Mouse (Mus musculus) c-Kit-positive CD71-positive TER-119-positive erythroid progenitor cells, embryonic 14.5 days (primary cell): ENCODE measurements around the gene Ptgis.
"Not testable (repeated sequence)": the region's sequence is repeated elsewhere in the genome, so short reads cannot be mapped to it uniquely, and the experiment has no call there.

Source experiments
- DNase-seq: peaks from one replicate; pipeline ENCODE4 v3.0.0-alpha.2; 2013; ENCODE audit warnings: low spot score

Gene Ptgis

DNA sequence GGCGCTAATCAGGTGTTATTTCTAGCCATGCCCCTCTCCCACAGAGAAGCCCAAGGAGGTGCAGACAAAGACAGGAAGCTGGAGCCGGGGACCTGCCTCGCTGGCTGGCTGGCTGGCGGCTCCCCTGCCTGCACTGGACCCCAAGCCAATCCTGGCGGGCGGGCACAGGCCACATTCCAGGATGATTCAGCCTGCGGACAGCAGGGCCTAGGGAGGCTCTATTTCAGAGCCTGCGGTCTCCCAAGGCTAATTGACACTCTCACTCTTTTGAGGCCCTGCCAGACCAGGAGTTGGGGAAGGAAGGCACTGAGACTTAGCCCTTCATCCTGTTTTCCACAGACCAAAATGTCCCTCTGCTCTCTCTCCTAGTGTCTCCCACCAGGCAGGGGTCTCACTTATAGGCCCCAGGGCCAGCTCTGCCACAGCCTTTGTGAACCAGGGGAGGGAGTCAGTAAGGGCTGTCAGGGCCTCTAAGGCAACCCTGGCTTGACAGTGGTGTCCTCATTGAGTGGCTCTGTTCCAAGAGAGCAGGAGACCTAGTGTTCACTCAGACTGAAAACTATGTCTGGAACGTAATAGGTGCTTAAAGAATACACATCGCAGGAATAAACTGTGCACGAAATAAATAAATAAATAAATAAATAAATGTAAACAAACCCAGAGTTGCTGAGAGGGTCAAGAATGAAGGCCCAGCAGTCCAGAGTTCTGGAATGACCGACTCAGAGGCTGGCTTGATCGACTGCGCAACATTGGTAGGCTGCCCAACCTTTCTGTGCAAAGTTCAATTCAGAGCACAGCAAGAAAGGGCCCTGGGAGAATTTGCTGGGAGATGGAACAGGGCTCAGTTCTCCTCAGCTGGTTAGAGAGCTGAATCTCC is 8.0 kb downstream of the Ptgis start:
- DNase-seq = no peak

DNA sequence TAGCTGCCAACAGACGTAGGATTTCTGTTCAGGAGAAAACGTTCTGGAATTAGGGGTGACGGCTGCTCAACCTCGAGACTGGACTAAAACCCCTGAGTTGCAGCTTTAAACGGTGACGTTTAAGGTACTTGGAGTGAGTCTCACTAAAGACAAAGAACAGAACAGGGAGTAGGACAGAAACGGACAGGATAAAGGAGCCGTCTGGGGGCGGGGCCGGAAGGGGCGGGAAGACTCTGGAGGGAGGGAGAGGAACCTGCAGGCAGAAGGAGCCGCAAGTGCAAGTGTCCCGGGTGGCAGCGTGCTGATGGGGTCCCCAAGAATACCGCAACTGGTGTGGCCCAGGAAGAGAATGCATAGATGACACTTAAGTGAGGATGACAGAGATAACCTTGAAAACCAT is 9.8 kb downstream of the Ptgis start:
- DNase-seq = peak; percentile 8

DNA sequence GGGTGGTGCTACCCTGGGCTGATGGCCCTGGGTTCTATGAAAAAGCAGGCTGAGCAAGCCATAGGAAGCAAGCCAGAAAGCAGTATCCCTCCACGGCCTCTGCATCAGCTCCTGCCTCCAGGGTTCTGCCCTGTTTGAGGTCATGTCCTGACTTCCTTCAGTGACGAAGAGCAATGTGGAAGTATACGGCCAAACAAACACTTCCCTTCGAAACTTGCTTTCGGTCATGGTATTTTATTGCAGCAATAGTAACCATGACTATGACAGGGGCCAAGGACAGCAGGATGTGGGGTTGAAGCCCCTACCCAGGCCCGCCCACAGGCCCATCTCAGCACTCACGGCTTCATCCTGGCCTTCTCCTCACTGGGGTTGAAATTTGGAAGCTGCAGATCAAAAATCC is 15.5 kb downstream of the Ptgis start:
- no peak for DNase-seq

DNA sequence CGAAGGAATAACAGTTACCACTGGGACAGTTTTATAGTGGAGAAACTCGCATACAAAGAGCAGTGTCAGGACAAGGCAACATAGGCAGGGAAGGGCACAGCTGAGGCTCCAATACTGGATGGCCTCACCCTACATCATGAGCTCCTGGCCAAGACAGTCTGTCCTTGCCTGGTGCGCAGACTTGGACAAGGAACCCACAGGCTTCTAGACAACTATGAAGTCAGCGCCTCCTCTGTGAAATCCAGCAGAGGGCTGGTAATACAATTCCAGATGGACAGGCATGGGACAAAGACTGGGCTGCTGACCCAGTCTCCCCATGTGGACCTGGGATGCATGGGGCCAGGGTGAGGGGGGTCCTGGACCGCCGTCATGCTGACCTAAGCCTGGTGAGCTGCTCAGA is 16.2 kb downstream of the Ptgis start:
- DNase-seq = no peak

DNA sequence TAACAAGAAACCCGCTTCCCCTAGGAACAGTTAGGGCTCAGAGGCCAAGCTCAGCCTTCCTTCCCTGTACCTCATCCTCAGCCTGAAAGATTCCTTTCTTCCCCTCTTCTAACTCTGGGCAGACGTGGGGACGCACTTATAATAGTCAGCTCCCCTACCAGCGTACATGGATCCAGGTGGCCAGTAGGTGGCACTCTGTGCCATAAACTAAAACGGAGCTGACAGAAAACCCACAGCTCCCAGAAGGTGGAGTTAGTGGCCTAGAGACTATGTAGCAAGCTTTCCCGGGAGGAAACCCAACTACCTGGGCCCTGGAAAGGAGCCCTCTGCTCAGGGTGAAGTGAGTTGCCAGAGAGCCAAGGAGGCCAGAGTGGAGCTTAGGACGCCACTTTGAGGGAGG is 18.3 kb downstream of the Ptgis start:
- peak; percentile 56 for DNase-seq

DNA sequence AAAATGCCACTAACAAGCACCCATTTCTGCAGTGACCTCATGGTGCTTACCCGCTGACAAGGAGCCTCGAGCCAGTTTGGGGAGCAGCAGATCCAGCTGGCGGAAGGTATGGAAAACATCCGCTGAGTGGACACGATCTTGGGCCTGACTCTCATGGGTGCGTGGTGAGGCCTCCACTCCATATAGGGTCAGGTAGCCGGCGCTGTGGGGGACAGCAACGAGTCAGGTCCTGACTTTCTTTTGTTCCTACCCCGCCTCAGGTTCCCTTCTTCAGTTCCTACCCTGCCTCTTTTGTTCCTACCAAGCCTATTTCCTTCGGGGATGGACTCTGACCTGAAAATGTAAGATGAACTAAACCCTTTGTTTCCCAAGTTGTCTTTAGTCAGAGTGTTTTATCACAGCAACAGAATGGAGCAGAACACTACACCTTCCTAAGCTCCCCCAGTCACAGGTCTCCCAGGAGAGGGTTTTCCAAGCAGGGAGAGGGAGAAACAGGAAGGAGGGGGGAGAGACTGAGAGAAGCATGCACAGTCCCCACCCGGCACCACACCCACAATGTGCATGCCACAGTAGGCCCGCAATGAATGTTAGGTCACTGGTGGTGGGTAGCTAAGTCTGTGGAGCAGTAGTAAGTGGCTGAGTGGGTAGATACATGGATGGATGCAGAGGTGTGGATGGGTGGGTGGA is 19.1 kb downstream of the Ptgis start:
- no peak for DNase-seq

DNA sequence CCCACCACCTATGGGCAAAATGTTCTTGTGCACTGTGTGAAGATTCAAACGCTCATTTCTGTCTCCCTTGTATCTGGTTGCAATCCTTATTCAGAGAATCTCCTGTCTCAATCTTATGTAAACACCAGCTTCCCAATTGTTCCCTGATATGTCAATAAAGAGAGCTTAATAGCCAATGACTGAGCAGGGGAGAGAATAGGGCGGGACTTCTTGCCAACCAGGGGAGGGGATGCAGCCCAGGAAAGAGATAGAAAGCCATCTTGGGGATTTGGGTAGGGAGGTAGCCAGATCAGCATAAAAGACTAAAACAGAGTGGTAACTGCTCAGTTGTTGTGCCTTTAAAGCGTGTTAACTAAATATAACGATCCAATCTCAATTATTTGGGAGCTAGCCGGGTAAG is 19.7 kb downstream of the Ptgis start:
- DNase-seq = no peak

DNA sequence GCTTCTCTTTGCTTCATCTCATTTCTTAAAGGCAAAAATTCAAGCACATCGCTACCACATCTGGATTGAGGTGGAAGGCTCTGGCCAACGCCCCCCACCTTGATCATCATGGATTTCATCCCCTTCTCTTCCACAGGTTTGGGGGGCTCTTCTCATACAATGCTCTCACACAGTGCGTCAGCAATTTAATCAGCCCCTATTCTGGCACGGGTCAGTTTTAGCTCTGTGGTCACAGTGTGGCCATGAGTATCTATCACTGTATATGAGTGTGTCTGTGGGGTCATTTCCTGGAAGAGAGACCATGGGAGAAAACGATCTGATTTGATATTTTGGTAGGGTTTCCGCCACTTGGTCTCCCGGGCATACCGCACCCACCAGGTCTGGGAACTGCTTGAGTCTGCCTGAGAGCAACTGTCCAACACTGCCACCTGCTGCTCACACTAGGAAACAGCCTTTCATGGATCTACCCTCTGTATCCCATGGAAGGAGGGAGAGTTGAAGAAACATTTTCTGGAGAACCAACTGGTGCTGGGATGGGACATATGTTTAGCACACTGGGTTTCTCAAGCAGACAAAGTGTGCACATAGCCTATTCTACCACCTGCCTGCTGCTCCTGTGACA is 21.1 kb downstream of the Ptgis start:
- peak; percentile 52 for DNase-seq

DNA sequence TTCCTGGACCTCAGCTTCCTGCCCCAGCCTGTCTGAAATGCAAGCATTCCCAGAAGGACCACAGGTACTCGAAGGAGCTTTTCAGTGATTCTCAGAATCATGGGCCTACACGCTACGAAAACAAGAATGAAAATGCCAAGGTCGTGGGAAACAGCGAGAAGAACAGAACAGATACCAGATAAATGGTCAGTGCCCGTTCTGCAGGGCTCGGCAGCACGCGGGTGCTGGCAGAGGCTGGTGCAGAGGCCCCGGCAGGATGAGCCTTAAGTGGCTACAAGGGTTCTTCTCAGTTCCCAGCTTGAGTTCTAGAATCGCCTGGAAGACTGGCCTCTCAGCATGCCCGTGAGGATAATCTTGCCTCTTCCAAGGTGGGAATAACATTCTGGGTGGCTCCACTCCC is 26.7 kb downstream of the Ptgis start:
- no peak for DNase-seq

DNA sequence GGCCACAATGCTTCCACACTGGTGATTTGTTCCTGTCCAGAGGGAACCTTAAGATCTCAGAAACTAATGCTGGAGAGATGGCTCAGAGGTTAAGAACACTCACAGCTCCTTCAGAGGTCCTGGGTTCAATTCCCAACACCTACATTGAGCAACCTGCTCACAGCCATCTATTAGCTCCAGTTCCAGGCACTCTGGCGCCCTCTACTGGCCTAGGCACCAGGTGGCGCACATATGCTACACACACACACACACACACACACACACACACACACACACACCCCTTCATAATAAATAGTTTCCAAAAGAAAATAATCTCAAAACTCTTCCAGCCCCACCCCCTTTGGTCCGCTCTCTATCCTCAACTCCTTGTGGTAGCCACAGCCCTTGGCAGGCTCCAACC is 27.3 kb downstream of the Ptgis start:
- no peak for DNase-seq

DNA sequence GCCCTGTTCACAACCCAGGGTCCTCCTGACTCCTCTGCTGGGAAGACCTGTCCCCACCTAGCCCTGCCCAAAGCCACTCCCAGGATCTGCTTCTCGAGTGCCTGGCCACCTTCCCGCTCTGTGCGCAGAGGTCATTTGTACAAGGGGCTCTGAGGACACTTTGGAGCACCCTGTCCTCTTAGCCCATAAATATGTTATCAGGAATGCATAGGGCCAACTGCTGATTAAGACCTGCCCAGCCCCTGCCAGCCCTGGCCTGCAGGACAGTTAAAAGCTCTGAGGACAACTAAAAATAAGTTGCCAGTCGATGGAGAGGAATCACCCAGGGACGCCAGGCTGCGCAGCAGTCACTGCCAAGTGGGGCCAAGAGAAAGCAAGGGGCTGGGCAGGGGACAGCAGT is 27.9 kb downstream of the Ptgis start:
- DNase-seq = no peak

DNA sequence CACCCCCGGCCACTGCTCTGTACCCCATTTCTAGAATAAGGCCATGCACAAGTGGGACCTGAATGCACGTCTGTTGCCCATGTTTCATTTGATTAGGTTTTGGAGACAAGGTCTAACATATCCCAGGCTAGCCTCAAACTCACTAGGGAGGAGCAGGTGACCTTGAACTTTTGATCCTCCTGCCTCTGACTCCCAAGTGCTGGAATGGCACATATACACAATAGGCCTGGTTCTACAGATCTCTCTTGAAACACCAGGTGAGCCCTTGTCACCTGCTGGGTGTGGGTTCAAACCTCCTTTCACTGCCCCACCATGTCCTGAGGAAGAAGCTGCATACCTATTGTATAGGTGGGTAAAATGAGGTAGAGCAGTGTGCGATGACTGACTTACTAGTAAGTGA is 28.3 kb downstream of the Ptgis start:
- no peak for DNase-seq

DNA sequence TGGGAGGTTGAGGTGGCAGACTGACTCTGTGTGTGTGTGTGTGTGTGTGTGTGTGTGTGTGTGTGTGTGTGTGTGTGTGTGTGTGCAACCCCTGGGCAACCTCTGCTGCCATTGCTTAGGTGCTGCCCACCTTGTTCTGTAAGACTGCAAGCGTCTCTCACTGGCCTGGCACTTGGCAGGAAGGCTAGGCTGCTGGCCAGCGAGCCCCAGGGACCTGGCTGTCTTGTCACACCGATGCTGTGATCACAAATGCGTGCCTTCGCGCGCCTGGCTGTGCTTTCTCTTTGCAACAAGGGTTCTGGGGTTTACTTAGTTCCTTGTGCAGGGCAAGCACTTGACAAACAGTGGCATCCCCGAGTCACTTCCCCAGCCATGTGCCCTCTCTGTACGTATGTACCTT is 30.5 kb downstream of the Ptgis start:
- no peak for DNase-seq

DNA sequence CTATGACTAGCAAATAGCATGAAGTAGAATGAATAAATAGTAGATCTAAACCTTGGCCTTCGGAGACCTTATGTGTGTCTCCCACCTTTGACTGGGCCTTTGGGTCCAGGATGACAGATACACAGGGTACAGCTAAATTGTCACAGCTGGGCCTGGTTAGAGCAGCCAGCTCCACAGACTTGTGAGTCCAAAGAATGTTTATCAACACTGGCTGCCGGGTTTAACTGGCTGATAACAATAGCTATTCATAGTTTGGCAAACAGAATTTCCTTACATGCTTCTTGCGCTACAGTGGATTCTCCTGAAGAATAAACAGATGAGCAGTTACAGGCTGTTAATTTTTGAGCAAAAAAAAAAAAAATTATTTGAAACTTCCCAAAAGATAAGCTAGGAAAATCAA is 31.4 kb downstream of the Ptgis start:
- DNase-seq = no peak

DNA sequence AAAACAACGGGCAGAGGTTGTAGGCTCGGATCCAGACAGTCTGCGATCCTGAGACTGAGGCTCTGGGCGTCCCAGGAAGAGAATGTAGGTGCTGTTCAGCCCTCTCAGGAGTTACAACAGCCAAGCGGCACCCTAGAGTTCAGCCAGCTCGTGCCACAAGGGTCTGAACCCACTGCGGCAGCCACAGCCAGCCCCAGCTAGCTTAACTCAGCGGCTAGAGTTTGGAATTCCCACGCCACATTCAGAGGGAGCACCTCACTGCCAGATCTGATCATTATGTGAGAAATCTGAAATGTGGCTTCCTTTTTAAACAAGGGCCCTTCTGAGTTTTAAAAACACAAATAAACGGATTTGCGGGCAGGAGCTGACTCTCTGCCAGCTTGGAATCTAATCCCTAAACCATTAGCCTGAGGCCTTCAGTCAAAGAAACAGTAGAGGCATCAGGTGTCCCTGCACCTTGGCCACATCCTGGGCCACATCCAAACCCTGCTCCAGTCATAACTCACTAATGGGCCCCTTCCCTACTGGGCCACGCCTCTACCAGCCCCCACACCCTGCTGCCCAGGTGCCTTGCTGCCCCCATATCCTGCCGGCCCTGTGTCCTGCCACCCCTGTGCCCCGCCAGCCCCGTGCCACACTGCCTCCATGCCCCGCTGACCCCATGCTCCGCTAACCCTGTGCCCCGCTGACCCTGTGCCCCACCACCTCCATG is 34.3 kb downstream of the Ptgis start:
- no peak for DNase-seq

DNA sequence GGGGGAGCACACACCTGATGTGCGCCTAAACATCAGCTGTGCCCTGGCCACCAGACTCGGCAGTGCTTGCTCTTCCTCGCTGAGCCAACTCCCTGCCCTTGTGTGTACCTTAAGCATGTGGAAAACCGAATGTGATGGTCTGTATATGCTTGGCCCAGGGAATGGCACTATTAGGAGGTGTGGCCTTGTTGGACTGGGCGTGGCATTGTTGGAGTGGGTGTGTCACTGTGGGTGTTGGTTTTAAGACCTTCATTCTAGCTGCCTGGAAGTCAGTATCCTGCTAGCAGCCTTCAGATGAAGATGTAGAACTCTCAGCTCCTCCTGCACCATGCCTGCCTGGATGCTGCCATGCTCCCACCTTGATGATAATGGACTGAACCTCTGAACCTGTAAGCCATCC is 35.7 kb downstream of the Ptgis start:
- DNase-seq = not testable (repeated sequence)

DNA sequence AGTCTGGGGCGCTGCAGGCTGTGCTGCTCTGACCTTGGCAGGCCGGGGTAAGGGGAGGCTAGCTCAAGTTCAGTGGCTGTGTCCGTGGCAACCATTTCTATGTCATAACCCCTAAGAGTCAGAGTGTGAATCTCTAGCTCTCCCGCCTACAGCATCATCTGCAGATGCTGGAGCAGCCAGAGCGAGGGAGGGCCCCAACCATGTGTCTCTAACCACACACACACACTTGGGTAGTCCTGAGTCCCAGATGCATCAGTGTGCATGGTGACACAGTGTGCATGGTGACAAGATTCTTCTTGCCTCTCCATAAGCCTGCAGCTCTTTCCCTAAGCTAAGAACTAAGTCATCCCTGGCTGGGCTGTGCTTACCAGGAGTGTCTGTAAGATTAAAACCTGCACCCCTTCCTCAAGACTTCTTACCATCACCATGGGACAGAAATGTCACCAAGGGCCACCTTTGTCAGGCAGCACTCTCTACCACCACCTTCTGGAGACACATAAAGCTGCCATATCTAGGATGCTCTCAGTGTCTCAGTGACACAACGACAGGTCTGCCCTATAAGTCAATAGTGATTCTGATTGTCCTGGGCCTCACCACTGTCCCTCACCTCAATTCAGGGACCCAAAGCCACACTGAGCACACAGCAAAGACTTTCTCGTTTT is 36.8 kb downstream of the Ptgis start:
- no peak for DNase-seq

DNA sequence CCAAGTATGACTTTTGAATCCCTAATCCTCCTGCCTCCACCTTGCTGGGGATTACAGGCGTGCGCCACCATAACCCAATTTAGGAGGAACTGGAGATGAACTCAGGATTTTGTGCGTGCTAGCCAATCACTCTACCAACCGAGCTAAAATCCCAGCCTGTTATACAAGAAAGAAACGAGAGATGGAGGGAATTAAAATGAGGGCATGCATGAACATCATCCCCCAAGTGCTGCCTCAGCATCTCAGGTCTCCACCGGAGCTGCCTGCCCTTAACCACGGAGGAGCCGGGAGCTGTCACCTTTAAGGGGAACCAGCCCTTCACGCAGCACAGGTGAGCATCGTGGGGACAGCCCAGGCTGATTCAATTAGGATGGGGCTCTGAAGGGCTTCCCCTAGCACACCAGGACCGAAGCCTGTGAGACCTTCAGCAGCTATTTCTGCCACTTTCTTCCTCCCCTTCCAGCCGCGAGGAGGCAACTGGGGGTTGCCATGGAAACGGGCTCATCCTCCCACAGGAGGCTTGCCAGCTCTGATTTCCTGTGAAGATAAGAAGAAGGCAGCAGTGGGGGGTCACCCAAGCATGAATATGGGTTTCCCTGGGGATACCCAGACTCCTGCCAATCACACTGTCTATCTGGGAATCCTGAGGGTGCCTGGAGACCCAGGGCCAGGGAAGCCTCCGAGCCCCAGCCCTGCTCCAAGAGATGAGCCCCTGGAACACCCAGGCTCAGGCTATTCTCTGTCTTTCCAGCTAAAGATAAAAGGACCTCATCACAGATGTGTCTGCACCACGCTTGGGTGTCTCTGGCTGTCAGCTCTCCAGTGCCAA is 38.7 kb downstream of the Ptgis start:
- no peak for DNase-seq

DNA sequence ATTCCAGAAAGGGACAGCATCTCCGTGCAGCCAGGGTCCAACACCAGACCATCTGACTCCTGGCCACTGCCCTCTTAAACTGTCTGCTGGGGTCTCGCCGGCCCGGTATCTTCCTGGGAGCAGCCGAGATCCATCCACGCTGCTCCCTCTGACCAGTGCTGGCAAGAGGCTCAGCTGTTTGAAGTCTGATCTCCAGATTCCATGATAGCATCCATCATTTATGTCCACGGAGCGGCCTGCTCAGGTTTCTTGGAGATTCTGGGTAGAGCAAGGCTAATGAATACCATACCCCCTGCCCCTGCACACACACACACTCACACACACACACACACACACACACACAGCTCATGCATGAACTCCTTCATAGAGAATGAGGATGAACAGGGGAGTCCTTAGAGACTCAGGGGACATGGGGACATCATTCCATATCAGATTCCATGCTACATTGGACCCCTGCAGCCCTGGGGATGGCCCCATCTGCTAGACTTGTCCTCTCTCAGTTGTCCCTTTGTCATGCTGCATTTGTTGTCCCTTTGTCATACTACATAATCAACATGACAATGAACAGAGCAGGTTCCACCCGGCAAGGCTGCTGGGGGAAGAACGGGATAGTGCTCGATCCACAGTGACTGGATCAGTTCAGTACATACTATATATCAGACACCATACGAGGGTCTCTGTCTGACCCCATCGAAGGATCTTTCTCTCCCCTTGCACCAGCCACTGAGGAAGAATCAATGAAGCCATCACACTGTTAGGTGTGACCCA is 41.6 kb downstream of the Ptgis start:
- DNase-seq = no peak

DNA sequence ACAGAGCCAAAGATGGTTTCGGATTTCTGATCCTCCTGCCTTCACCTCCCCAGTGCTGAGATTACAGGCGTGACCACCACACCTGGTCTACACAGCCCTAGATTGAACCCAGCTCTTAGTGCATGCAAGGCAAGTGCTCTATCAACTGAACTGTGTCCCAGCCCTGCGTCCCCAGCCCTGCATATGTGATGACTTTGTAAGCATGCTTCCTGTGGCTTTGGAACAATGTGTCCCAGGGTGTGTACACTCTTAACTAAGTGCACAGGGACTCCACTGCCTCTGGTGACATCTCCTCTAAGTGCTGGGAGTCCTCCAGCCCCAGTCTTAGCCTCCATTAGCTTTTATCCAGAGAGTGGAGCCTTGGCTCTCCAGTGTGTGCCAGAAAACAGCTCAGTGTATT is 47.0 kb downstream of the Ptgis start:
- DNase-seq = no peak

DNA sequence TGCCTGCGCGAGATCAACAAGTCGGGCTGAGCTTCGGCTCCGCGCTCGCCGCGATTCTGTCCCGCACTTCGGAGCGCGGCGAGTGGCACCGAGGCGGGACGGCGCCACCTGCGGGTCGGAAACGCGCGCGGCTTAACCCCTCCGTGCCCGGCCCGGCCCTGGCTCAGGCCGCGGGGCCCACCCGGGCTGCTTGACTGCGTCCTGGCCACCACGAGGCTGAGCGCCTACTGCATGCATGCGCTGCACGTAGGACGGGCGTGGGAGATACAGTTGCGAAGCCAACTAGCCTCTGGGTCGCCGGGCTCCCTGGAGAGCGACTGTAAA is 50.4 kb downstream of the Ptgis start, which contains the start of gene Kcnb1:
Gene Kcnb1 (minus strand): TSS at position 80 of the 324 bp plus-strand sequence.
- DNase-seq = no peak
